Mouse (Mus musculus) midbrain, postnatal 0 days (tissue): ENCODE measurements at regions not wholly inside any gene's neighbourhood (a gene's known extent, or its start where the extent isn't known, plus 50 kb on each side); places are given as distances from the start of the nearest gene placed in this dataset.

Source experiments
- ATAC-seq: fragments of 200-750 bp; cut with Nextera tagmentation; 2 replicates; pipeline ENCODE4 v1.8.0; 2017; ENCODE audit warnings: moderate number of reproducible peaks, mild to moderate bottlenecking, moderate TSS enrichment, moderate library complexity; ENCODE audit not compliant: low FRiP score
- DNase-seq: peaks from one replicate; pipeline ENCODE4 v3.0.0-alpha.2; 2015; ENCODE audit warnings: low spot score
- H3K27ac ChIP-seq: fragments of 300-500 bp; sonication (generic); 2 replicates; pipeline ENCODE4 v1.5.1; 2014; ENCODE audit warnings: low read depth, mild to moderate bottlenecking, low read length, mixed read lengths
- H3K27me3 ChIP-seq: fragments of 300-500 bp; sonication (generic); 2 replicates; pipeline ENCODE4 v1.6.1; 2014; ENCODE audit warnings: low read length, control low read depth, mixed read lengths; ENCODE audit not compliant: insufficient read depth
- H3K36me3 ChIP-seq: fragments of 300-500 bp; sonication (generic); 2 replicates; pipeline ENCODE4 v1.6.1; 2014; ENCODE audit warnings: low read length, control low read depth, mixed read lengths; ENCODE audit not compliant: insufficient read depth
- H3K4me1 ChIP-seq: fragments of 300-500 bp; sonication (generic); 2 replicates; pipeline ENCODE4 v1.6.1; 2014; ENCODE audit warnings: mild to moderate bottlenecking, control low read depth, antibody characterized with exemption, low read length, mixed read lengths; ENCODE audit not compliant: insufficient read depth
- H3K4me2 ChIP-seq: fragments of 300-500 bp; sonication (generic); 2 replicates; pipeline ENCODE4 v1.6.1; 2014; ENCODE audit warnings: low read depth, mild to moderate bottlenecking, low read length, mixed read lengths; ENCODE audit not compliant: poor library complexity, severe bottlenecking
- H3K4me3 ChIP-seq: fragments of 300-500 bp; sonication (generic); 2 replicates; pipeline ENCODE4 v1.5.1; 2014; ENCODE audit warnings: low read depth, mild to moderate bottlenecking, low read length, moderate library complexity
- H3K9ac ChIP-seq: fragments of 300-500 bp; sonication (generic); replicated peaks from 2 replicates; pipeline ENCODE4 v1.6.1; 2014; ENCODE audit warnings: mild to moderate bottlenecking, low read length, moderate library complexity, mixed read lengths; ENCODE audit not compliant: poor library complexity, severe bottlenecking
- H3K9me3 ChIP-seq: fragments of 300-500 bp; sonication (generic); 2 replicates; pipeline ENCODE4 v1.6.1; 2016; ENCODE audit warnings: low read length, control low read depth
- CTCF ChIP-seq: IDR thresholded peaks from 2 replicates; pipeline ENCODE4 v1.5.1; 2016; ENCODE audit warnings: antibody characterized with exemption, mild to moderate bottlenecking
- WGBS: fragments of 180-500 bp; shearing (Covaris S2); extraction: QIAGEN DNeasy Blood & Tissue Kit; methylation state at CpG from one replicate; pipeline ENCODE4 v1.1.7; 2014; 5-methylcytosine and 5-hydroxymethylcytosine counted together

GRCm38 (mm10) chr8:53827395-53827794 is 188.5 kb upstream of the Neil3 start:
- no peaks in the 10 kb centered on the region for H3K4me1 ChIP-seq
- ATAC-seq: no peak
- 90% methylated on average over 1 of the region's 1 CpGs for WGBS
- no peaks in the 10 kb centered on the region for H3K27me3 ChIP-seq
- H3K9me3 ChIP-seq: no peaks in the 10 kb centered on the region
- H3K4me2 ChIP-seq: no peak overlapping the region
- no peak overlapping the region for H3K4me3 ChIP-seq
- H3K9ac ChIP-seq: no peak overlapping the region
- peak; percentile 47 for DNase-seq
- no peak overlapping the region for H3K27ac ChIP-seq
- TF ChIP-seq CTCF: no peak
- no peaks in the 10 kb centered on the region for H3K36me3 ChIP-seq

DNA sequence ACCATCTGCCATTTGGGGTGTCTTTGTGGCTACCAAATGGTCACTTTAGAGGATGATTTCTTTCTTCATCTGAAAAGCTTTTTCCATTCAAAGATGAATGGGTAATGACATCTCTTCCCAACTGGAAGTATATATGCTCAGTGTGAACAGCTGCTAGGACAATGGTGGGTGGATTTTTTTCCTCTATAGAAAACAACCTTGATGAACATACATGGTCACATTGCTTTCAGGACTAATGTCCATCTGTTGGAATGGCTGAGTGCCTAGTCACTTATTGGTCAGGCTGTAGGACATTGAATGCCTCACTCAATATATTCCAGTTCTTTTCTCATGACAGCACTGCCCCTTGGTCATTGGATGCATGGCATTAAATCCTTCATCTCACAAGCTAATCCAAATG is 209.0 kb upstream of the Neil3 start:
- ATAC-seq (no peak), DNase-seq (peak; percentile 54)
- no peak for TF ChIP-seq CTCF
- Histone ChIP-seq H3K4me2 (no peak overlapping the region), H3K9me3 (no peaks in the 10 kb centered on the region), H3K4me1 (no peaks in the 10 kb centered on the region), H3K9ac (no peak overlapping the region), H3K4me3 (no peak overlapping the region), H3K27me3 (no peaks in the 10 kb centered on the region), H3K27ac (no peak overlapping the region), H3K36me3 (no peaks in the 10 kb centered on the region)

GRCm38 (mm10) chr8:53868567-53868966 is 208.8 kb upstream of the Vegfc start:
- no peaks in the 10 kb centered on the region for H3K9me3 ChIP-seq
- no peak overlapping the region for H3K4me2 ChIP-seq
- no peak for DNase-seq
- ATAC-seq: no peak
- H3K36me3 ChIP-seq: no peaks in the 10 kb centered on the region
- H3K27ac ChIP-seq: no peak overlapping the region
- no peak overlapping the region for H3K4me3 ChIP-seq
- no peak overlapping the region for H3K9ac ChIP-seq
- no peaks in the 10 kb centered on the region for H3K27me3 ChIP-seq
- WGBS: 43% methylated on average over 1 of the region's 1 CpGs
- H3K4me1 ChIP-seq: no peaks in the 10 kb centered on the region
- TF ChIP-seq CTCF: no peak

DNA sequence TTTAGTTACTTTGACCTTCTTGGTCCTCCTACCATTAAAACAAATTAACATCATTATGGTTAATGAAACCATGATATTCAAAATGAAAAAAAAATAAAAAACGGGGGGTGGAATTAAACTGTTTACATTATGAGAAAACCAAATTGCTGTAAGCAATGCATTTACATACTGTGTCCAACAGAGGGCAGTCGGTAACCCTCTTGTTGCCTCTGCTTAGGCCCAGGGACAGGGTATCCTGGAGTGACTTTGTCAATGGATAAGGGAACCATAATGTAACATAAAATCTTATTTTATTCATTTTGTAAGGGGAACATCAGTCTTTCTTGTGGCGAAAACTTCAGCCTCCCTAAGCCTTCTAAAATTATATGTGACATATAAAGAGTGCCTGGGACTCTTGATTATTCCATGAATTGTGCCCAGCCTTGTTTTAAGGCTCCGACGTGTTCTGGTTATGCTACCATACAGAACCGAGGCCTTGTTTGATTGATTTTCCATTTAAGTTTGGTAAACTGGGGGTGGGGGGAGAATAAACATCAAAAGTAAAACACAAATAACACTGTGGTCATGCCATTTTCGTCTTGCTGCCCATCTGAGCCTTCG is 207.3 kb upstream of the Vegfc start:
- peak; percentile 42 for DNase-seq

GRCm38 (mm10) chr8:53872033-53872619 is 205.3 kb upstream of the Vegfc start:
- no peak overlapping the region for H3K27ac ChIP-seq
- no peak for TF ChIP-seq CTCF
- H3K4me1 ChIP-seq: no peaks in the 10 kb centered on the region
- no peak overlapping the region for H3K4me3 ChIP-seq
- no peaks in the 10 kb centered on the region for H3K9me3 ChIP-seq
- no peaks in the 10 kb centered on the region for H3K27me3 ChIP-seq
- no peak for DNase-seq
- no peaks in the 10 kb centered on the region for H3K36me3 ChIP-seq
- 24% methylated on average over 4 of the region's 4 CpGs for WGBS
- H3K9ac ChIP-seq: no peak overlapping the region
- no peak overlapping the region for H3K4me2 ChIP-seq
- no peak for ATAC-seq

More for the DNA sequence above, 207.3 kb upstream of the Vegfc start:
- no peaks in the 10 kb centered on the region for H3K9me3 ChIP-seq
- 65% methylated on average over 8 of the region's 8 CpGs for whole genome bisulfite sequencing
- TF ChIP-seq CTCF: peak; percentile 67
- no peaks in the 10 kb centered on the region for H3K27me3 ChIP-seq
- no peak for ATAC-seq
- no peak overlapping the region for H3K27ac ChIP-seq
- H3K36me3 ChIP-seq: no peaks in the 10 kb centered on the region
- no peak overlapping the region for H3K4me3 ChIP-seq
- H3K4me1 ChIP-seq: no peaks in the 10 kb centered on the region
- no peak overlapping the region for H3K9ac ChIP-seq
- H3K4me2 ChIP-seq: no peak overlapping the region

DNA sequence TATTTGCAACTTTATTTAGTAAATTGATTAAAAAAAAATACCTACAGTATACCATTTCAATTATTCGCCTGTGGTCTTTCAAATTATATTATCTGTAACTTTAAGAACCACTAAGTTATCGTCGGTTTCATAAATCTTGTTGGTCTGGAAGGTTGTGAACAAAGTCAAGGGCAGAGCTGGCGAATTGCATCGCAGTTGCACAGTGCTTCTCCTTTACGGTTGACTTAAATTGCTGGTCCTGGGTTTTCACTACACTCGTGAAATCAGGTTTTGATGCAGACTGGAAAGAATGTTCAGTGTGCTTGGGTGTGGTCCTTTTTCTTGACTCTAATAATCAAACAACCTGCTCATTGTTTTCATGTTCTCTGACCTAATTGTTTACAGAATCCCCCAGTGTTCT is 198.6 kb upstream of the Vegfc start:
- H3K4me2 ChIP-seq: no peak overlapping the region
- no peaks in the 10 kb centered on the region for H3K36me3 ChIP-seq
- 91% methylated on average over 7 of the region's 7 CpGs for whole genome bisulfite sequencing
- H3K4me1 ChIP-seq: no peaks in the 10 kb centered on the region
- no peak overlapping the region for H3K4me3 ChIP-seq
- no peak for ATAC-seq
- no peak for DNase-seq
- no peaks in the 10 kb centered on the region for H3K9me3 ChIP-seq
- H3K27ac ChIP-seq: no peak overlapping the region
- H3K9ac ChIP-seq: no peak overlapping the region
- H3K27me3 ChIP-seq: no peaks in the 10 kb centered on the region
- no peak for TF ChIP-seq CTCF
